Mouse (Mus musculus): ENCODE results near the gene Irs4.

Irs4 gene

DNA sequence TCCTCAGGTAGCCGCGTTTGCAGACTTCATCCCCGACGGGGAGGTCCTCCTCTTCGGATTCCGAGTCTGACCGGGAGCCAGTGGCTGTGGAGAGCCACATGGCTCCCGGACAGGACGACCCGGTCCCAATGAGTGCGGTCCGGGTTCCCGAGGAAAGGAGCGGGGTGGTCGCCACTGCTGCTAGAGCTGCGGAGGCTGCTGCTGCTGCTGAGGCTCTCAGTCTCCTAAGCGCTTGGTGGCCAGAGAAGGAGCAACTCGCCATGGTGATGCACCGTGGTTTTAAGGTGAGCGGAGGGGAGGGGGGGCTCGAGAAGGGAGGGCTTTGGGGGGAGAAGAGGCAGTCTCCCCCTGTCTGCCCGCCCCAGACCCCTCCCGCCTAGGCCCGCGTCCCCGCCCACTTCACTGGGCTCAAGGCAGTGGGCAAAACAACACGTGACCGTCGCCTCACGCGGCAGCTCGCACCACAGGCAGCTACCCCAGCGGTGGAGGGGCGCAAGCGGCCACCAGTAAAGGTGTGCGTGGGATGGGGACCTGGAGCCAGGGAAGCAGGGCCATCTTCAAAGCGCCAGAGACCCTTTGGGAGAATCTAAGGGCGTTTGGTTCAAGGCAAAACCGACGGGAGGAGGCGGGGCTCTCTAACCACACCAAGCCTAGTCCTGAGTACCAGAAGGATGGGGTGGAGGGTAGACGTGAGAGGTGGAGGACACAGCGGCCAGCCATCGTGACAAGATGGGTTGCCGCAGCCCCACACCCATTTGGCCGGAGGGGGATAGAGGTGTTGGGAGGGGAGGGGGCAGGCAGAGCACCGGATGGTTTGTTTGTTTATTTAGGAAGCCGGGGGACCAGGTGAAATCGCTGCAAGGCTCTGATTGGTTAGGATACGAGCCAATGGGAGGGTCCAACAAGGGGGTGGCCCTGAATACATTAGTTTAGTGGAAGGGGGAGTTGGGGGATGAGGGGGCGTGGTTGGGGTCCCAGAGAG lies at the start of gene Irs4:
Gene Irs4, minus strand, starts transcription at position 327 of the 982 bp plus-strand sequence.
- peak; percentile 51 for DNase-seq (ENCODE audit: low spot score)

DNA sequence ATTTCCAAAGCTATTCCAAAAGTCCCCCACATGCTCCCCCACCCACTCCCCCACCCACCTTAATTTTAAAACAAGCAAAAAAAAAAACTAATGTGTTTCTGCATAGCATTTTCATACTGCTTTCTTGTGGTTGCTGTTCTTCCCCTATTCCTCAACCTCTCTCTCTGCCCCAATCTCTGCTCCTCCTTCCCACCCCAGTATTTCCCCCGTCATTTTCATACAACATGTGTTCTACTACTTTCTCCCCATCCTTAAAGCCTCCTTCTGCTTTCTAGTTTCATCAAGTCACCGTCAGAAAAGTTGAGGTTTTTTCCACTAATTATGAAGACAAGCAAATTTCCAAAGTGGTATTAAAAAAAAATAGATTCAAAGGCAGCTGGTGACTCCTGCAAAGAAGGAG lies 25.3 kb upstream of the Irs4 start:
- no peak for DNase-seq (ENCODE audit: low spot score)

DNA sequence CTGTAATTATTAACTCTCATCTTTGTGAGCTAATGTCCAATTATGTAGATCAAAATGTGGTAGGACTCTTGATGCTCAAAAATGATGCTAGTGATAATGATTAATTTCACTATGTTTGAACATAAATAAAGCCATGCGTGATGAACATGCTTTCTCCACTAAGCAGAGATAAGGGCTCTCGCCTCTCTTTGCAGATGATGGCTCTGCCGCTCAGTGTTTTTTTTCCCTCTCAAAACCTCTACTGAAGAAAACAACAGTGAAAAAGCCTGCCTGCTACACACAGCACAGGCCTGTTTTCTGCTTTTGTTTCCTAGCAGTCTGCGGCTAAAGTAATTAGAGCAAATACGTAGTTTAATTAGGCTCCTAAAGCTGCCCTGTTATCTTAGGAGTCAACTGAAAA lies 4.5 kb upstream of the Irs4 start:
- DNase-seq (ENCODE audit: low spot score) = no peak

DNA sequence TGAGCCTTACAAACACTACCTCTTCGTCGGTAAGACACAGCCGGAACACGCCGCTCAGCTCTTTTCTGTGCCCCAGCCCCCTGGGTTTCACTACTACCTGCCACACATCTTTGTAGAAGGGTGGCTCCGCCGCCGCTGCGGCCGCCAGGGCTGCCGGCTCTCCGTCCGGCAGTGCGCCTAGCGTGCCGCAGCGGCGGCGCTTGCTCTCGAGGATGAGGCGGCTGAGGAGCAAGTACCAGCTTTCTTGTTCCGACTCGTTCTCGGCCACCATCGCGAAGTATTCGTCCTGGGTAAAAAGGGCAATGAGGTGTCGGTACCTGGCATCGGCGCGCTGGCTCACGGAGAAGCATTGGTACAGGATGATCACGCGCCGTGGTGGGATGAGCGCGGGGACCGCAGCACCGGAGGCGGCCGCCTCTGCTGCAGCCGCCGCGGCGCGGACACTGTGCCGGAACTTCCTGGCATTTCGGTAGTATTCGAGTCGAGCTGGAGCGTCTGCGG lies 622 bp downstream of the Irs4 start:
- peak; percentile 18 for DNase-seq (ENCODE audit: low spot score)

DNA sequence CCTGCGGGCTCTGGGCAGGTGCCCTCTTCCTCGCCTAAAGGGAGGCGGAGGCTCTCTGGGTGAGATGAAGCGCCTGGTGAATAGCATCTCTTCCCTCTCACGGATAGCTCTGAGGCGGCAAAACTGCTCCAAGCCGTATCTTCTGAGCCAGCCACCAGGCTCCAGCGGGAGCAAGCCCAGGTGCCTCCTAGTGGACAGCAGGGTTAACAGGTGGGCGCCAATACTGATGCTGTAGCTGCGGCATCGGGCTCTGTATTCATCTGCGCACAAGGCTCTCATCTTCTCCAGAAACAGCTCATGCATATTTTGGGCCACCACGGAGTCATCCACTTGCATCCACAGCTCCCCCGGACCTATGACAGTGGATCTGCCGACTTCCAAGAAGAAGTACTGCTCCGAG lies 1.1 kb downstream of the Irs4 start:
- DNase-seq (ENCODE audit: low spot score) = peak; percentile 42

DNA sequence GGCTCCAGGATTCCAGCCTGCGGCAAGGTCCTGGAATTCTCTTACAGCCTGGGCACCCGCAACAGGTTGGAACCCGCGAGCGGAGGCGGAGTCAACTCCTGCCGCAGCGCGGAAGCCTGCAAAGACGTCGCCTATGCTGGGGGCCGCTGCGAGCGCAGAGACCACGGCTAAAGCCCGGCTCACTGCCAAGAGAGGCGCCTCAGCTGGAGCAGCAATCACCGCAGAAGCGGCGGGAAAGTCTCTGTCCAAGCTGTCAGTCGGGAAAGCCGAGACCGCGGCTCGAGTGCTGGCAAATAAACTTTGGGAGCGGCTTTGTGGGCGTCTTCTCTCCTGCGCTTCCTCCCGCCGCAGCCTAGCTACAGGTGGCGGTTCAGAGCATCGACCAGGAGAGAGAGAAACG lies 3.3 kb downstream of the Irs4 start:
- peak; percentile 17 for DNase-seq (ENCODE audit: low spot score)
